Mouse (Mus musculus) embryonic facial prominence, embryonic 10.5 days (tissue): ENCODE data around the gene 9930104L06Rik. TPM values are rescaled to one million over a fixed set of nuclear protein-coding genes. Genes with fewer than 3 reads are reported as not detected.

Experiments
- DNase-seq: peaks from one replicate; pipeline ENCODE4 v3.0.0-alpha.2; 2017; ENCODE audit warnings: low spot score
- H3K27ac ChIP-seq: fragments of 300-500 bp; sonication (generic); replicated peaks from 2 replicates; pipeline ENCODE4 v1.5.1; 2016; ENCODE audit warnings: mild to moderate bottlenecking
- H3K27me3 ChIP-seq: fragments of 300-500 bp; sonication (generic); replicated peaks from 2 replicates; pipeline ENCODE4 v1.6.1; 2016; ENCODE audit warnings: low read depth, mild to moderate bottlenecking; ENCODE audit not compliant: poor library complexity, severe bottlenecking
- H3K36me3 ChIP-seq: fragments of 300-500 bp; sonication (generic); replicated peaks from 2 replicates; pipeline ENCODE4 v1.6.1; 2016; ENCODE audit warnings: mild to moderate bottlenecking, moderate library complexity
- H3K4me1 ChIP-seq: fragments of 300-500 bp; sonication (generic); 2 replicates; pipeline ENCODE4 v1.6.1; 2016
- H3K4me3 ChIP-seq: fragments of 300-500 bp; sonication (generic); 2 replicates; pipeline ENCODE4 v1.5.1; 2016; ENCODE audit warnings: mild to moderate bottlenecking, moderate library complexity
- H3K9me3 ChIP-seq: fragments of 300-500 bp; sonication (generic); 2 replicates; pipeline ENCODE4 v1.6.1; 2016; ENCODE audit warnings: mild to moderate bottlenecking
- WGBS: fragments of 180-500 bp; shearing (Covaris S2); methylation state at CpG from one replicate; pipeline ENCODE4 v1.1.7; 2016; 5-methylcytosine and 5-hydroxymethylcytosine counted together
- polyA plus RNA-seq: library from polyadenylated mRNA; unstranded; fragments of >200 nt; fragmentation: Nextera tagmentation; extraction: Ambion mirVana; gene quantifications from 2 replicates; pipeline ENCODE4 v1.2.1, GENCODE M21; 2016

The 9930104L06Rik gene
- polyA plus RNA-seq, 1 experiment from 2014 or later = 18.0 TPM

- Histone ChIP-seq H3K27ac (peak overlapping the region; percentile 79), H3K4me1 (peaks cover 78% of the 10 kb centered on the region), H3K4me3 (peak overlapping the region; percentile 9; the same call in 1 of the 2 replicates), H3K27me3 (peaks cover 61% of the 10 kb centered on the region), H3K36me3 (no peaks in the 10 kb centered on the region), H3K9me3 (no peaks in the 10 kb centered on the region)
- 64% methylated on average over 7 of the region's 7 CpGs for WGBS
- peak; percentile 13 for DNase-seq
Measured at GRCm38 (mm10) chr4:124969219-124969848, 32.5 kb downstream of the 9930104L06Rik start.

GRCm38 (mm10) chr4:124970194-124970593, 33.3 kb downstream of the 9930104L06Rik start:
- Histone ChIP-seq H3K9me3 (no peaks in the 10 kb centered on the region), H3K27ac (peak overlapping the region; percentile 62; the same call in 1 of the 2 replicates), H3K4me3 (no peak overlapping the region), H3K36me3 (no peaks in the 10 kb centered on the region), H3K27me3 (peaks cover 62% of the 10 kb centered on the region), H3K4me1 (peaks cover 79% of the 10 kb centered on the region)
- WGBS = 73% methylated on average over 11 of the region's 11 CpGs
- DNase-seq = no peak

- WGBS = 44% methylated on average over 5 of the region's 5 CpGs
- H3K27me3 ChIP-seq = peaks cover 57% of the 10 kb centered on the region
- H3K36me3 ChIP-seq = no peaks in the 10 kb centered on the region
- H3K4me3 ChIP-seq = no peak overlapping the region
- no peaks in the 10 kb centered on the region for H3K9me3 ChIP-seq
- peak; percentile 18 for DNase-seq
- peak overlapping the region; percentile 62; the same call in 1 of the 2 replicates for H3K27ac ChIP-seq
- peaks cover 79% of the 10 kb centered on the region for H3K4me1 ChIP-seq
Measured at GRCm38 (mm10) chr4:124970677-124971076, 33.8 kb downstream of the 9930104L06Rik start.

- Histone ChIP-seq H3K27ac (peak overlapping the region; percentile 52; the same call in 1 of the 2 replicates), H3K4me3 (no peak overlapping the region), H3K36me3 (no peaks in the 10 kb centered on the region), H3K4me1 (peaks cover 77% of the 10 kb centered on the region), H3K27me3 (peaks cover 55% of the 10 kb centered on the region), H3K9me3 (no peaks in the 10 kb centered on the region)
- DNase-seq = no peak
- WGBS = 83% methylated on average over 8 of the region's 8 CpGs
Measured at GRCm38 (mm10) chr4:124971094-124971493, 34.2 kb downstream of the 9930104L06Rik start.

GRCm38 (mm10) chr4:124972316-124972715, 35.5 kb downstream of the 9930104L06Rik start:
- Histone ChIP-seq H3K36me3 (no peaks in the 10 kb centered on the region), H3K9me3 (no peaks in the 10 kb centered on the region), H3K4me1 (peaks cover 77% of the 10 kb centered on the region), H3K4me3 (peak overlapping the region; percentile 21; the same call in 1 of the 2 replicates), H3K27ac (peak overlapping the region; percentile 77), H3K27me3 (peaks cover 50% of the 10 kb centered on the region)
- 22% methylated on average over 9 of the region's 9 CpGs for WGBS
- DNase-seq = peak; percentile 77

- Histone ChIP-seq H3K27ac (peak overlapping the region; percentile 77), H3K36me3 (no peaks in the 10 kb centered on the region), H3K27me3 (peaks cover 50% of the 10 kb centered on the region), H3K4me3 (no peak overlapping the region), H3K4me1 (peaks cover 76% of the 10 kb centered on the region), H3K9me3 (no peaks in the 10 kb centered on the region)
- peak; percentile 37 for DNase-seq
- WGBS = 78% methylated on average over 2 of the region's 2 CpGs
Measured at GRCm38 (mm10) chr4:124973296-124973695, 36.4 kb downstream of the 9930104L06Rik start.

GRCm38 (mm10) chr4:124978201-124978600, 41.4 kb downstream of the 9930104L06Rik start:
- Histone ChIP-seq H3K4me3 (no peak overlapping the region), H3K27ac (no peak overlapping the region), H3K36me3 (no peaks in the 10 kb centered on the region), H3K9me3 (no peaks in the 10 kb centered on the region), H3K4me1 (peaks cover 41% of the 10 kb centered on the region), H3K27me3 (peaks cover 54% of the 10 kb centered on the region)
- DNase-seq = peak; percentile 36
- 31% methylated on average over 5 of the region's 5 CpGs for WGBS

GRCm38 (mm10) chr4:124983893-124984526, 47.2 kb downstream of the 9930104L06Rik start:
- H3K4me3 ChIP-seq = no peak overlapping the region
- 22% methylated on average over 9 of the region's 9 CpGs for WGBS
- peak; percentile 47 for DNase-seq
- H3K27ac ChIP-seq = no peak overlapping the region
- no peaks in the 10 kb centered on the region for H3K36me3 ChIP-seq
- no peaks in the 10 kb centered on the region for H3K9me3 ChIP-seq
- peaks cover 58% of the 10 kb centered on the region for H3K4me1 ChIP-seq
- H3K27me3 ChIP-seq = peaks cover 88% of the 10 kb centered on the region

- DNase-seq = peak; percentile 63
- H3K9me3 ChIP-seq = no peaks in the 10 kb centered on the region
- no peaks in the 10 kb centered on the region for H3K36me3 ChIP-seq
- H3K4me3 ChIP-seq = peak overlapping the region; percentile 62
- H3K27ac ChIP-seq = peak overlapping the region; percentile 40; the same call in 1 of the 2 replicates
- peaks cover 95% of the 10 kb centered on the region for H3K27me3 ChIP-seq
- peaks cover 61% of the 10 kb centered on the region for H3K4me1 ChIP-seq
- WGBS = 6% methylated on average over 18 of the region's 18 CpGs
Measured at GRCm38 (mm10) chr4:124984871-124985670, 48.2 kb downstream of the 9930104L06Rik start.

- Histone ChIP-seq H3K9me3 (no peaks in the 10 kb centered on the region), H3K27me3 (peaks cover 99% of the 10 kb centered on the region), H3K4me1 (peaks cover 70% of the 10 kb centered on the region), H3K36me3 (no peaks in the 10 kb centered on the region), H3K27ac (peak within 1 kb of the TSS; percentile 78), H3K4me3 (peak within 1 kb of the TSS; percentile 62)
- under 1% methylated on average over 62 of the region's 62 CpGs for WGBS
- peak; percentile 65 for DNase-seq
Measured at GRCm38 (mm10) chr4:124985671-124986602, 49.1 kb downstream of the 9930104L06Rik start, which contains the start of gene Rspo1. Gene Rspo1 (plus strand): TSS chr4:124986430.

- H3K4me1 ChIP-seq = peaks cover 78% of the 10 kb centered on the region
- DNase-seq = peak; percentile 48
- WGBS = 3% methylated on average over 51 of the region's 51 CpGs
- H3K27ac ChIP-seq = peak overlapping the region; percentile 78
- H3K36me3 ChIP-seq = no peaks in the 10 kb centered on the region
- no peaks in the 10 kb centered on the region for H3K9me3 ChIP-seq
- H3K4me3 ChIP-seq = peak overlapping the region; percentile 62
- peaks cover 100% of the 10 kb centered on the region for H3K27me3 ChIP-seq
Measured at GRCm38 (mm10) chr4:124986739-124987710, 50.2 kb downstream of the 9930104L06Rik start.
